Mouse (Mus musculus): ENCODE measurements at regions not wholly inside any gene's neighbourhood (a gene's known extent, or its start where the extent isn't known, plus 50 kb on each side); places are given as distances from the start of the nearest gene placed in this dataset.
A peak's percentile ranks its signal among the peaks of the same experiment; 100 is the strongest.

DNA sequence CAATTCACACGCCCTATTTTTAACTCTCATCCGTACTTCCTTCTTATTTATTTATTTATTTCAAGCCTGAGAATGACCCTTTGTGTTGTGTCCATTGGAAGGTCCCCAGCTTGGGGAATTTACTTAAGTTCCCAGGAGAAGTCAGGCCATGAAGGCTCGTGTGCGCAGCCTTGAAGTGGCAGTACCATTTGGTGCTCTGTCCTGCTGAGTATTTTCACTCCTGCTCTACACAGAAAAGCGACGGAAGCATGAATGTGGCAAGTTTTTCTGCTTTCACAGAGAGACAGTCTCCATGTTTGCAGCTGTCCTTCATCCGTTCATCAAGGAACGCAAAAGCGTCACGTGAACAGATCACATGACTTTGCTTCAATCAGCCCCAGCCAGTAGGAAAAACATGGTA lies 610.2 kb upstream of the Clint1 start:
- DNase-seq (ENCODE audit: low read depth, low spot score), result no peak

DNA sequence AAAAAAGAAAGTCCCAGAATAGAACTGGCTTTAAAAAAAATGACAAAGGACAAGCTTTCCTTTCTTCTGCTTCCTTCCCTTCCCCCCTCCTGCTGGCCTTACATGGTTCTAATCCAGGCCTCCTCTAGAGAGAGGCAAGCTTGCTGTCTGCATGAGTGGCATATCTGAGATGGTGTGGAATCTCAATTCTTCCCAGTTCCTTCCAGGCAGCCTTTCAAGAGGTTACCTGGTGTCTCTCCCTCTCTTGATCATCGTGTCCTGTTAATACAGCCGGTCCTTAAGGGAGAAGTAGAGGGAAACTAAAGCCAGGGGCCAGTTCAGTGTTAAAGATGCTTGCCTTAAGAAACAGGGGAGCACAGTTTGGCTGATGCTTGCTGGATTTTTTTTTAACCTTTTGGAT lies 607.1 kb upstream of the Clint1 start:
- no peak for DNase-seq (ENCODE audit: low read depth, low spot score)

DNA sequence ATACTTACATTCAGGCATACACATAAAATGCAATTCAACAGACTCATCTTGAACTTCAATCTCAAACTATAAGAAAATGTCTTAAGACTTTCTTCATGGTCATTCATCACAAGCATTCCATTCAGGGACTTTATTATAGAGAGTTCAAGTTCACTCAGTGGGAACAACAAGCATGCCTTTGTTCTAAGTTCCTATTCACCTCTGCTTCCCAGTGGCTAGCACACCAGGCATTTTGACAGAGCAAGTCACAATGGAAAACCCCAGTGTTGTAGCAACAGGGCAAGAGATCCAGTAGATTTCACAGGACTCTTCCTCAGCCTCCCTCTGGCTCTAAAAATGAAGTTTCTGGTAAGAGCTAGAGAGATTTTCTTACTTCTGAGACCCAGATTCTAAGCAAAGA lies 595.8 kb upstream of the Clint1 start:
- no peak for DNase-seq (ENCODE audit: low read depth, low spot score)

DNA sequence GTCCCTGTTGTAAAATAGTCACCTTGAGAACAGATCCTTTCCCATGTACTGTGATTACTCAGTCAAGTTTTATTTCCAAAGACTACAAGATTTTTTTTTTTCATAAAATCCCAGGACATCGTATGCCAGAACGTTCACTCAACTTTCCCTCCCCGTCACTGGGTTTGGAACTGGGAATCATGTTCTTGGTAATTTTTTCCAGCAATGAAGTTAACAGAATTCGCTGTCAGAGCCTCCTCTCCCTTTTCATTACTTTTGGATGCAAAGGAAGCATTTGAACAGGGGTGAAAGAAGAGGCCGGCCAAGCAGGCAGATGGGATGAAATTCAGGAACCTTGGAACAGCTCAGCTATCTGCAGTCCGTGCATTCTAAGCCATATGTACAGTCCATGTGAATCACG lies 589.7 kb upstream of the Clint1 start:
- no peak for DNase-seq (ENCODE audit: low read depth, low spot score)

DNA sequence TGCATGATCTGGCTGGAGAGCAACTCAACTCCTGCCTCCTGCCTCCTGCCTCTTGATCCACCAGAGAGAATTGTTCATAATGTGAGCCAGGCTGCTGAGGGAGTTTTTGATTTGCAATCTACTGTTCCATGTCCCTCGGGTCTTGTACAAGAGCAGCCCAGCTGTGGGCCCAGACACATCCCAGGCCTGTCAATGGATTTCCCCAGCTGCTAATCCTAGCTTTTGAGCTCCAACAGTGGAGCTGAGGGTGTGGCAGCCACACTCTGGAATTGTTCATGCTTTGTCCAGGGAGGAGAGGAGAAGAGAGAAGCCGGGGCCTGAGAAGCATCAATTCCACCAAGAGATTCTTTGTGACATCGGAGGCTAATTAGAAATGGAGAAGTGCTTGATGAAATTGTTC lies 587.9 kb upstream of the Clint1 start:
- no peak for DNase-seq (ENCODE audit: low read depth, low spot score)

DNA sequence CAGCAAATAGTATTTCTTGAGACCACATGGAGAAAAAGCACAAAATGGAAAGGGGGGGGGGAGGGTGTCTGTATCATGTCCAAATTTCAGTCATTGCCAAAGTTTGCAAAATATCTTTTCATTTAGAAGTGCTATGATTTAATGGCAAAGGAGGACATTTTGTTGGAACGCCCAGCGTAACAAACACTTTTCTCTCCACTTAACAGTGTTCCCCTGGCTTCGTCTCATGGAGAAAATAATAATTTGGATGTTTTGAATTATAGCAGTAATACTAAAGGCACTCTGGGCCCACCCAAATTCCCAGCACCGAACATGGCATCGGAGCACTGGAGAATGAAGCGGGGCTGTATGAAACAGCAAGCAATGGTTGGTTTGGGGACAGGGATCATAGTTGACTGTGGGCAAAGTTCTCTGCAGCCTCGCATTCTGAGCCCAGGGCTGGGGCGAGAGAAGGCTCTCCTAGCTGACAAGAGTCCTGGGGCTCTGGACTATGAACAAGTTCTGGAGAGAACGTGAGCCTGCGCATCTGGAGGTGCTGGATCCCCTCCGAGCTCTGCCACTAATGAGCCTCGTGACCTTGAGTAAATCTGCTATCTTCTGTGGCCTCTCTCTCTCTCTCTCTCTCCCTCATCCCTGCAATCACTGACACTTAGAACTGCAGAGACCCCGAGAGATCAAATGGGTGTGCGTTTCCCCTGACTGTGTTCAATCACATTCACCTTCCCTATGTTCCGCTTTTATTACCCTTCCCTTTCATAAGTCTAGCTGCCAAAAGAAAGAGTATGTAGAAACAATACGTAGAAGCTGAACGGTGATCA lies 586.5 kb upstream of the Clint1 start:
- DNase-seq (ENCODE audit: low read depth, low spot score), result no peak

DNA sequence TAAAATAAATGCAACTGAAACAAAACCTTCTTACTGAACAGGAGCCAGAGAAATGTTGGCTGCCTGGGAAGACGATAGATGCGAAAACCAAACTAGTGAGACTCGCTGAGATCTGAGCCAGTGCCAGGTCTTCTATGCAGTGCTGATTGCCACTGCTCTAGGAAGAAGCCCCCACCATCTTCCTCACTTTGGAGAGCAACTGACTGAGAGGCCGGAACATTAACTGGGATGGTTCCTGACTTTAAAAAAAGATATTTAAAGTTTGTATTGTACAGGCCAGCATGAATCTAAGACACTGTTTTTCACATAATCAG lies 585.9 kb upstream of the Clint1 start:
- no peak for DNase-seq (ENCODE audit: low read depth, low spot score)

DNA sequence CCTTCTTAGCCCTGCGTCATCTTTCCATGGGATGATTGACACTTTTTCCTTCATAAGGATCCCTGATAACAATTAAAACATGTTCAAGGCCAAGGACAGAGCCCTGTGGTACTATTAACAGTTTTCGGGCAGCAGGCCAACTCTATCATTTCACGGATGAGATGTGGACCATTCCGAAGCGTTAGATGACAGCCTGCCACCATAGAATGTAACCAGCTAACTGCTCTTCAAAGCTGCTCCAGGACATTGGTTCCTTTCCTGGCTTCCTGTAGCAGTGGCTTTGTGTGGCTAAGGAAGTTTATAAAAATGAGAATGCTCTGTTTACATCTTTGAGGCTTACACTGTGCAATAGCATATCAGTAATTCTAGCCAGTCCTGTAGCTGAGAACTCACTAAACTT lies 582.6 kb upstream of the Clint1 start:
- no peak for DNase-seq (ENCODE audit: low read depth, low spot score)

DNA sequence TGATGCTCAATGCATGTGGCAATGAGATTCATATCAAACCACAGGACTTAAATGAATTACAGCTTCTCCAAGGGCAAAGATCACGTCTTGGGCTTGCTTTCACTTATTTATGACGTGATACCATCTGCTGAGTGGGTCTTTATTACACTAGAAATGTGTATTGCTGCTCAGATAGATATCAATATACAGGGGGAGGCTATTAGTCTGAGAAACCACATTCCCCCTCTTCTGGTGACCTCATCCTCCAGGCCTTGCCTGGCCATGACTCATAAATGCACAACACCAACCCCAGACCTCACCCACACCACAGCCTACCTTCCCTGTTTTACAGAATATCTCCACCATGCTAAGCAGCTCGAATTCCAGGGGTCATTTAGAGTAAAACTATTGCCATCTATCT lies 580.6 kb upstream of the Clint1 start:
- no peak for DNase-seq (ENCODE audit: low read depth, low spot score)

DNA sequence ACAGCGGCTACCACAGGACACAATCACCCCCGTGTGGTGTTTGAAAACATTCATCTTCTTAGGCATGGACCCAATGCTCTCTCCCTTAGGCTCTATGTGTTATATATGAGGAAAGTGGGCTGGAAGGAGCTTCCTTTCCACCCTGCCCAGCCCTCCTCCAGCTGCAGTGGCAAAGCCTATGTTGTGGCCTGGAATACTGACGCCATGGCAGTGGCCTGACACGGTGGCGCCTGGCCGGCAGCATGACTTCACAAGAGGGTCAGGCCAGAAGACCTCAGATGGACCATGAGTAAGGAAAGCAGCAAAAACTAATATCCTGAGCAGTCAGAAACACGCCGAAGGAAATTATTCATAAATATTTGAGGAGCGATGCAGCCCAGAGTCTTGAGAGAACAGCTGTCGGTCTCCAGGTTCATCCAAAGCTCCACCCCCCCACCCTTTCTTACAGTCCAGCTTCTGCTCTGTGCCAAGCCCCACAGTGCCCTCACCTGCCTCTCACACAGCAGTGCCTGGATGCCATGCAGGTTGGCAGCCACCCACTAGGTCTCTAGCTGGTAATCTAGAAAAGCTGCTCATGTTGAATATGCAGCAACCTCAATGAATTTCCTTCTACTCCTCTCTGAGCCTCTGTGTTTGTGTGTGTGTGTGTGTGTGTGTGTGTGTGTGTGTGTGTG lies 577.3 kb upstream of the Clint1 start:
- no peak for DNase-seq (ENCODE audit: low read depth, low spot score)

DNA sequence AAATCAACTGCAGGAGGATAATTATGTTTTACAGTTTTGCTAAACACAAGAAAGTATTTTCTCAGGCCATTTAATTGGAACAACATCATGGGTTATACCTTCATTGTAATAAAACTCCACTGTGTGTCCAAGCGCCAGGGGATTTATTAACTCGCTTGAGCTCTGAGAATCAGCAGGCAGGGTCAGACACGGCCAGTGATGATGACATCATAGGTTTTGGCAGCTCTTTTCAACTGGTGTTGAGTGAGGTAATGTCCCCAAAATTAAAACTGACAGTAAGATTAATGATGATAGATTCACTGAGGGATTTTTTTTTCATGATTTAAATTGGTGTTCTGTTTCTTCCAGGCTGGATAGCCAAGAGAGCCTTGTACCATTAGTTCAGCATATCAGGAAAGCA lies 576.7 kb upstream of the Clint1 start:
- DNase-seq (ENCODE audit: low read depth, low spot score), result no peak

DNA sequence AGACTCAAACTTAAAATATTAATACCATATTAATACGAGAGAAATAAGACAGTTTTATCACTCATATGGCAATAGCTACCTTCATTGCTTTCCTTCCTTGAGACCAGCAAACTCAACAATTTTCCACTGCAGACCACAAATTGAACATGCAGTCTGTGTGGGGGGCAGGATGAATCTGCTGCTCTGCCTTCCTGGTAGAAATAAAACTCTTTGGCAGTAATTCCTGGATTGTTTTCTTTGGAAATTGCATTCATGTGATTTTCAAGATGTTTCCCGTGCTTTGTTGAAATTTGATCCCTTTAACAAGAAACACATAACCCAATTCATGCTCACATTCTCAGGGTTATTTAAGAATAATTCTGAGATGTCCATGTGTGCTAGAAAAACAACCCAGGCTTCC lies 555.1 kb upstream of the Clint1 start:
- DNase-seq (ENCODE audit: low read depth, low spot score), result no peak

DNA sequence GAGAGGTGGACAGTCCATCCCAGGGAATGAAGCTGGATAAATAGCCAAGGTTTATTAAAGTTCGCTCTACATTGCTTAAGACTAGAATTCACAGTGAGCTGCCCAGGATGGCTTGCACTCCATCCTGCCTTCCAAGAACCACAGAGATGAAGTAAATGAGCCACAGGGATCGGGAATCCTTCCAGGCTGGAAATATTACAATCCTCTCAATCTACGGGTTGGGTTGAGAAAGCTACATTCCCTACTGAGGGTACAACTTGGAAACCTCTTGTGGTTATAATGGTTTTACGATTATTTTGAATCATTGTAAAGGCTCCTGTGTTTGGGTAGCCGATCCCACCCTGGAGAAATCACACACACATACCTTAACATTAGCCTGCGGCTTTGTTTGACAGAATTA lies 539.9 kb upstream of the Clint1 start:
- no peak for DNase-seq (ENCODE audit: low read depth, low spot score)

DNA sequence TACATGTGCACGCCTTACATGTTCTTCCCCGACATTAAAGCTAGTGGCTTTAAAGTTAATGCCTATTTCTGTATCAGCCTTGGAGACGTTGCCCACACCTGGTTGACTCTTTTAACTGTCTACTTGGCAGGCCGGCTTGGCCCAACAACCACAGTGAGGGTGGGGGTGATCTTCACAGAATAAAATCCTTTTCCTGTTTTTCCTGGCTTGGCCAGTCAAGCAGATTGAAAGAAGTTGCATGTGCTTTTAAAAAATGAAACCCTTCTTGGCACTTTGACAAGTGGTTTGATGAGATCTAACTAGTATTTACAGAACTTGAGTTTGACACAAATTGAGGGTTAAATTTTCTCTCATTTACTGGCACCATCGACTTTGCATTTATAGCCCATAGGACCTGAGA lies 528.1 kb upstream of the Clint1 start:
- DNase-seq (ENCODE audit: low read depth, low spot score), result no peak

DNA sequence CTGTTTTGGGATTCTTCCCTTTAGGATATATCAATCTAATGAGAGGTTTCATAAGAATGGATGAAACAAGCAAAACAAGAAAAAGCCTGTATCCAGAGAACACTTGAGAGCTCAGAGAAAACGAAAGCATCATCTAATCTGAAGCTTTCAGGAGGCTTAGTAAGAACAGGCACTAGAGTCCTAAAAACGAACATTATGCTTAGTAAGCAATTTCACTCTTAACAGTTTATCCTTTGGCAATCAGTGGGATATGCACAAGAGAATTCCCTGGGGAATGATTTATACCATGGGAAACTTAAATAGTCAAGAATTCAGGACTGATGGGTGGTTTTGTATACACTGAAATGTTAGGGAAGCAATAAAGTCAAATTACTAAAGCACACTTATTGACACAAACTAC lies 521.5 kb upstream of the Clint1 start:
- no peak for DNase-seq (ENCODE audit: low read depth, low spot score)

DNA sequence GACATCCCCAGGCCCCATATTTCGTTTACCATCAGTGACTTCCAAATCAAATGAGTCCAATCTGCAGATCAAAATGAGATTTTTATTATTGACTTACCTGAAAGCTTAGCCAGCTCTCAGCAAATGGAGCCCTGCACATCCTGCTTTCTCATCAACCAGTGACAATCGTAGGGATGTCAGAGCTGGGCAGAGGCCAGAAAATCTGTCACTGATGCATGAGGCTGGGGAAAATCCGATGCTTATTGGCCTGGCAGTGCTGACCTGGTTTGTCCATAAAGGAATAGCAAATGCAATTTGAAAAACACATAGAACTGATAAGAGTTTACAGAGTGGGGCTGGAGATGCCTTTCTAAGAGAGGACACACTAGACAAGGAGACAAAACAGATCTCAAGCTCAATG lies 518.1 kb upstream of the Clint1 start:
- DNase-seq (ENCODE audit: low read depth, low spot score), result no peak

DNA sequence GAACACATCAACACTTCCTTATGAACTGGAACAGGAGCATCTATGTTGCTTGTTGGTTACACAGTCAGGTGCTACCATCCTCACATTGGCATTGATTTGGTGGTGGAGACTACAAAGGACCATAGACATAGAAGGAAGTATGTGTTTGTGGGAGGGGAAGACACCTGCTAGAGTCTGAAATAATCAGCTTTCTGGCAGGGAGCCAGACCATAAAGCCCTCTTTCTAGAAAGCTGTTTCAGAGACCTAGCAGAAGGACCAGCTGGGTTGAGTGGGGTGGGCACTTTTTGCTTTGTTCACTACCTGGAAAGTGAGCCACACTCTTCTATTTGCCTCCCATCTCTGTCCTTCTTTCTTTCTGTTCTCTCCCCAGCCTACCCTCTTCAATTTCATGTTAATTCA lies 502.5 kb upstream of the Clint1 start:
- peak; percentile 6 for DNase-seq (ENCODE audit: low read depth, low spot score)

DNA sequence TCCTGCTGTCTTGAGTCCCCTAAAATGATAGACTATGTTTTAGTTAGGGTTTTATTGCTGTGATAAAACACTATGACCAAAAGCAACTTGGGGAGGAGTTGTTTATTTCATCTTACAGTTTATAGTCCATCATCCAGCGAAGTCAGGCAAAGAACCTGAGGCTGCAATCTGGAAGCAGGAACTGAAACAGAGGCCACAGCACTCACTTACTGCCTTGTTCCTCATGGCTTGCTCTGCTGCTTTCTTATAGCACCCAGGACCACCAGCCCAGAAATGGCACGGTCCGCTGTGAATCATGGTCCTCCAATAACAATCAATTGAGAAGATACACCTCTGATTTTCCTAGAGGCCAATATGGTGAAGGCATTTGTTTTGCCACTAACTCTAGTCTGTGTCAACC lies 486.5 kb upstream of the Clint1 start:
- DNase-seq (ENCODE audit: low read depth, low spot score), result peak; percentile 24

DNA sequence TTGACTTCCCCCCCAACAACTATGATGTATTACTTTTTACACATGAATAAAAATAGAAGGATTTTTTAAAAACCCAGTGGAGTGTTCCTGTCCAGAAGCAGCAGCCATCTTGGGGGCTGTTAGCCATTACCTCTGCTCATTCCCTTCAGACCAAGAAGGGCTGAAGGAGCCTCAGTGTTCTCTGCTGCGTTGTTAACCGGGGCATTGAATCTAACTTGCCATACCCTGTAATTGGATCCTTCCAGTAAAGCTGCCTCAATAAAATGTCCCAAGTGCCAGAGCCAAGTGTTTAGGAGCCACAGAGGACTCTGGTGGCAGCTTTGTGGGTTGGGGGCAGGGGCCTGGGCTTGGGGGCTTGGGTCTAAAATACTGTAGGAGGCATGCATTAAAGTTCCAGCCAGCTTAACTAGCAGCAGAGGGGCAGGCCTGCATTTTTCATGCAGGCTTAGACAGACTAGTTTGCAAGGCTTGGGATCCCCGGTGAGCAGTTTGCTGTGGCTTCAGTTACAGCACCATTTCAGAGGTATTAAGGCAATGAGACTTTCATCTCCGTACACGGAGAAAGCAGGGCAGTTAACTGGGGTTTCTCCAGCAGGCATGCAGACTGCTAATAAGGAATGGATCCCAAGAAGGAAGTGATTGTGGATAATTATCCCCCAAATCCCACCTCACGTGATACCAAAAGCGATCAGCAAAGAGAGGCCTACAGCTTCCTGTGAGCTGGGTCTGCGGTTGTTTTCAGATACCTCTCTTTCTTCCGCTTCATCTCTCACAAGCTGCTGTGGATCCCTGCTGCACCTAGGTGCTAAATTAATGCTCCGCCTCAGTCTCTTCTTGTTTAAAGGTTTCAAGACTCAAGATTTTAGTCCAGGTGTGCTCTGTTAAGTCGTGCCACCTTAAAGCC lies 462.4 kb upstream of the Clint1 start:
- DNase-seq (ENCODE audit: low read depth, low spot score), result no peak

DNA sequence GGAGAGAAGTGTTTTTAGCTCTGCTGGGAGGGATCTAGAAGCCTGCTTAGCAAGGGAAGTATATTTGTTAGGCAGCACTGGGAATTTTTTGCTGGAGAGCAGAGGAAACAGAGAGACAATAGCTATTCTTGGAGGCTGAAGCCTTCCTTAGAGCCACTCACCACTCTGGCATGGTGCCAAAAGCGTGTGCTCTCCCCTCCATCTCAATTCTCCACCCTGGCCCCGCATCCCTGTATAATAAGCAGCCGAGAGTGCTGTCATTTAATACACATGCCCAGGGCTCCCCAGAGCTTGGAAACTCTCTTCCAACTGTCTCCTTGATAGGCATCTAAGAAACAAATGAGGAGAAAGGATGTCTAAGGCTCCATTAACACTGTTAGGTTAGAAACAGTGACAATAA lies 455.8 kb upstream of the Clint1 start:
- DNase-seq (ENCODE audit: low read depth, low spot score), result no peak

DNA sequence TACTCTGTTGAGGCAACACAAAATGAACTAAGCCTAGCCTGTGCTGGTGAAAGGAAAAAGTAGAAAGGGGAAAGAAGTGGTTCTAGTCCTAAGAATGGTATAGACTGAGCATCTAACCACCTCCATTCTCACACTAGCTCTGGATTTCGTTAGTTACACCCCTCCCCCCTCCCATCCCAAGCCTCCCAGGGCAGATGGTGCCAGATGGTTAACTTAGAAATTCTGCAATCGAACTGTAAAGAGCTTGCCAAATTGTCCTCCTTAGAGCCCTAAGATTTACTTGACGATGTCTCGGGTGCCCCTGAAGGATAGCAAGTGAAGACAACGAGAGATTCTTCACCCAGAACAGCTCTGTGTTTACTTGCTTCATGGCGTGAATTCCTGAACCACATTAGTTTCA lies 453.7 kb upstream of the Clint1 start:
- no peak for DNase-seq (ENCODE audit: low read depth, low spot score)

DNA sequence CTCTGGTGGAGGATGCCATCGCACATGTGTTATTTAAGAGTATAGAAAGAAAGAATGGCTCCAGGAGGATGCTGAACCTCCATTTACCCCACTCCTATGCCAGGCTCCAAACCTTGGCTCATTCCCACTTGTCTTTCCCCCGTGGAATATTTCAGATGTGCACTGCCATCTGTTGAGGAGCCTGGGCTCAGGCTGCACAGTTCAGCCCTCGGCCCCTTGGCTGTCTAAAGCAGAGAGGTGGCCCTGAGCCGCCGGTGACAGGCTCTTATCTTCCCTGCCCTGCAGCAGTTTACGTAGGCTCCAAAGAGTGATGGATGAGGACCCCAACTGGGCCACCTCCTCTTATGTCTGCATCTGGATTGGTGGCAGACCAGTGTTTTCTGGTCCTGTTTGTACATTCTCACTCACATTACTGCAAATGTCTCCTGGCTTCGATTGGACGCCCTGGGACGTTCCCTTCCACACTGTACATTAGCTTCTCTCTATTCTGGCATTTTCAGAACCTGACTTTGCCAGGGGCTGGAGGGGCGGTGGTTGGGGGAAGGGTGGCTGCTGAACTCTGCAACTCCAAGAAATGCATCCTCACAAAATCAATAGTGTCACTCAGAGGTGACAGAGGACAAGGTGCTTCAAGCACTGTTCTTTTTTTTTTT lies 447.3 kb upstream of the Clint1 start:
- no peak for DNase-seq (ENCODE audit: low read depth, low spot score)
